Mouse (Mus musculus) embryonic facial prominence, embryonic 14.5 days (tissue): ENCODE data around the gene Clec5a. TPM values are rescaled to one million over a fixed set of nuclear protein-coding genes. Genes with fewer than 3 reads are reported as not detected.

Source experiments
- polyA plus RNA-seq: library from polyadenylated mRNA; unstranded; fragments of >200 nt; fragmentation: Nextera tagmentation; extraction: Ambion mirVana; gene quantifications from 2 replicates; pipeline ENCODE4 v1.2.1, GENCODE M21; 2014

Clec5a gene
- polyA plus RNA-seq, 1 experiment from 2014 or later = 1.6 TPM

Other genes starting within 250 kb of the Clec5a start
- 9.1 and 9.2 TPM in 2 replicates for gene E330009J07Rik, start 149.7 kb downstream of the Clec5a start, polyA plus RNA-seq
- gene Wee2, start 146.7 kb downstream of the Clec5a start, polyA plus RNA-seq = 0.09 and 0.51 TPM in 2 replicates
- 126 and 128 TPM in 2 replicates for gene Ssbp1, start 114.5 kb downstream of the Clec5a start, polyA plus RNA-seq
- gene Tas2r137, start 94.6 kb downstream of the Clec5a start, polyA plus RNA-seq = not detected in 2 replicates
- gene Tas2r108, start 92.3 kb downstream of the Clec5a start, polyA plus RNA-seq = not detected in 2 replicates
- not detected in 2 replicates for gene Prss37, start 66.3 kb downstream of the Clec5a start, polyA plus RNA-seq
- not detected in 2 replicates for gene Olfr461, start 30.8 kb downstream of the Clec5a start, polyA plus RNA-seq
- gene Olfr460, start 16.3 kb downstream of the Clec5a start, polyA plus RNA-seq = 0.15 TPM in 1 of 2 replicates, not detected in the other
- gene Tas2r138, start 27.5 kb upstream of the Clec5a start, polyA plus RNA-seq = not detected in 2 replicates
- gene Mgam, start 43.0 kb upstream of the Clec5a start, polyA plus RNA-seq = 0.07 and 0.14 TPM in 2 replicates